Mouse (Mus musculus) liver, postnatal 0 days (tissue): ENCODE measurements around the gene Kdm5d. TPM values are rescaled to one million over a fixed set of nuclear protein-coding genes. Genes with fewer than 3 reads are reported as not detected.

Experiments
- ATAC-seq: fragments of 200-750 bp; cut with Nextera tagmentation; 2 replicates; pipeline ENCODE4 v1.8.0; 2017; ENCODE audit warnings: mild to moderate bottlenecking, moderate library complexity
- DNase-seq: peaks from one replicate; pipeline ENCODE4 v3.0.0-alpha.2; 2016
- H3K27ac ChIP-seq: fragments of 300-500 bp; sonication (generic); 2 replicates; pipeline ENCODE4 v1.5.1; 2014; ENCODE audit warnings: antibody characterized with exemption, moderate library complexity, mild to moderate bottlenecking, low read depth
- H3K27me3 ChIP-seq: fragments of 300-500 bp; sonication (generic); 2 replicates; pipeline ENCODE4 v1.6.1; 2014; ENCODE audit warnings: low read length, control low read depth, mixed read lengths; ENCODE audit not compliant: insufficient read depth
- H3K36me3 ChIP-seq: fragments of 300-500 bp; sonication (generic); replicated peaks from 2 replicates; pipeline ENCODE4 v1.6.1; 2014; ENCODE audit warnings: mild to moderate bottlenecking, control low read depth, low read length, moderate library complexity, mixed read lengths; ENCODE audit not compliant: insufficient read depth
- H3K4me1 ChIP-seq: fragments of 300-500 bp; sonication (generic); 2 replicates; pipeline ENCODE4 v1.6.1; 2014; ENCODE audit warnings: antibody characterized with exemption, mild to moderate bottlenecking, control low read depth; ENCODE audit not compliant: insufficient read depth
- H3K4me2 ChIP-seq: fragments of 300-500 bp; sonication (generic); 2 replicates; pipeline ENCODE4 v1.6.1; 2014; ENCODE audit warnings: low read depth, mild to moderate bottlenecking, low read length, moderate library complexity, mixed read lengths
- H3K4me3 ChIP-seq: fragments of 300-500 bp; sonication (generic); 2 replicates; pipeline ENCODE4 v1.5.1; 2014; ENCODE audit warnings: low read depth, low read length
- H3K9ac ChIP-seq: fragments of 300-500 bp; sonication (generic); replicated peaks from 2 replicates; pipeline ENCODE4 v1.6.1; 2014; ENCODE audit warnings: mild to moderate bottlenecking, moderate library complexity
- H3K9me3 ChIP-seq: fragments of 300-500 bp; sonication (generic); 2 replicates; pipeline ENCODE4 v1.6.1; 2016; ENCODE audit warnings: mild to moderate bottlenecking, control low read depth, low read length, mixed read lengths
- CTCF ChIP-seq: sonication (generic); IDR thresholded peaks from 2 replicates; pipeline ENCODE4 v1.5.1; 2016; ENCODE audit warnings: antibody characterized with exemption, low read depth
- EP300 ChIP-seq: IDR thresholded peaks from 2 replicates; pipeline ENCODE4 v1.6.1; 2016; ENCODE audit warnings: antibody characterized with exemption, low read depth, mild to moderate bottlenecking
- WGBS: fragments of 180-500 bp; shearing (Covaris S2); extraction: QIAGEN DNeasy Blood & Tissue Kit; methylation state at CpG from one replicate; pipeline ENCODE4 v1.1.7; 2014; ENCODE audit not compliant: insufficient replicate concordance; 5-methylcytosine and 5-hydroxymethylcytosine counted together
- microRNA-seq: library from miRNA; unstranded; fragments of <30 nt; microRNA quantifications from one replicate; pipeline ENCODE4, GENCODE M21; 2016
- polyA plus RNA-seq: library from polyadenylated mRNA; unstranded; fragments of >200 nt; fragmentation: Nextera tagmentation; extraction: Ambion mirVana; gene quantifications from 2 replicates; pipeline ENCODE4 v1.2.1, GENCODE M21; 2015

Kdm5d gene
- not detected in 2 replicates for polyA plus RNA-seq

DNA sequence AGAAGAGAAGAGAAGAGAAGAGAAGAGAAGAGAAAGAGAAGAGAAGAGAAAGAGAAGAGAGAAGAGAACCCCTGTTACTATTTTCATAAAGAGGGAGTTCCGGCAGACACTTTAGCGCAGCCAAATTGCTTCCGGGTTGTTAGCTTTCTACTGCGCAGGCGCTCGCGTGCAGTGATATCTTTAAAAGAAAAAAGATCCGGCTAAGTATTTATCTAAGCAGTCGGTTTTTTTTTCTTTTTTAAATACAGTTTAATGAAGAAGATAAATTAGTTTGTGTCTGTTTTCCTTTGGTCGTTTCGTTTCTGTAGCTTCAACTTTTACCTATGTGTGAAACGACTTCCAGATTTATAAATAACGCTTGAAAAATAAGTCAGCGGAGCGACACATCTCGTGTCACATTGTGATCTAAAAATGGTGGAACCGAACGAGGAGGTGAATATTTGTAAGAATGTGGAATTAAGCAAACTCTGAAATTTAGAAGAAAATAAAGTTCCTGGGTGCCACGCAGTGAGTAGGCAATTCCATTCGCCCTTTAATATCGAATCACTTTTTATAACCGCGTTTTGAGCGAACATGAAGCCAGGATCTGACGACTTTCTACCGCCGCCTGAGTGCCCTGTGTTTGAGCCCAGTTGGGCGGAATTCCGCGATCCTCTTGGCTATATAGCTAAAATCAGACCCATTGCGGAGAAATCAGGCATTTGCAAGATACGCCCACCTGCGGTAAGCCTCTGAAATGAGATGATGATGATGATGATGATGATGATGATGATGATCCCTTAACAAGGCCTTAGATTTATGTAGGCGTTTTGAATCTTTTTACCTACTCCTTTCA, at the start of gene Kdm5d:
TSS of gene Kdm5d (plus strand) at position 396 of the 835 bp plus-strand sequence.
- ATAC-seq, result peak; percentile 53; the same call in 1 of the 2 replicates
- DNase-seq, result peak; percentile 31
- Histone ChIP-seq H3K9ac (peak within 1 kb of the TSS; percentile 41), H3K27me3 (no peaks in the 10 kb centered on the region), H3K27ac (peak within 1 kb of the TSS; percentile 39; the same call in 1 of the 2 replicates), H3K4me2 (peak within 1 kb of the TSS; percentile 42), H3K4me3 (peak within 1 kb of the TSS; percentile 56), H3K36me3 (no peaks in the 10 kb centered on the region), H3K4me1 (no peaks in the 10 kb centered on the region), H3K9me3 (no peaks in the 10 kb centered on the region)
- 5% methylated on average over 33 of the region's 34 CpGs for WGBS
- TF ChIP-seq CTCF (no peak), EP300 (no peak)

DNA sequence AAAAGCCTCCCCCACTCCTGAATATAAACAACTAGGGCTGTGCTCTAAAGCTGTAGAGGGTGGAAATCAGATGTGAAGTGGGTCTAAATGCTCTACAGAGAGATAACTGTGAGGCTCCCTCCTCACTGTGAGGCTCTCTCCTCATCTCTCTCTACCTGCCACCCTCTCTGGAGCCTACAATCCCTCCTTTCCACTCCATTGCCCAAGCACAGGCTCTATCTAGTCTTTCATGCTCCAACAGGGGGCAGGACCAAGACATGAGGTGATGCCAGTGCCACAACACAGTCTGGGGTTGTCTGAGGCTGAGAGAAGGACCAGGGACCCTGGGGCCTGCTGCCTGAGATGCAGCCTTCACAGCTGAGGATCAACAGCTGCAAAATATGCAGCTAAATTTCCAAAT, 25.2 kb upstream of the Kdm5d start:
- Histone ChIP-seq H3K9ac (no peak overlapping the region), H3K4me2 (no peak overlapping the region), H3K36me3 (no peaks in the 10 kb centered on the region), H3K9me3 (no peaks in the 10 kb centered on the region), H3K27ac (no peak overlapping the region), H3K27me3 (no peaks in the 10 kb centered on the region), H3K4me3 (no peak overlapping the region), H3K4me1 (no peaks in the 10 kb centered on the region)
- ATAC-seq, result no peak
- DNase-seq, result no peak
- no peak for TF ChIP-seq EP300
- TF ChIP-seq CTCF, result no peak

DNA sequence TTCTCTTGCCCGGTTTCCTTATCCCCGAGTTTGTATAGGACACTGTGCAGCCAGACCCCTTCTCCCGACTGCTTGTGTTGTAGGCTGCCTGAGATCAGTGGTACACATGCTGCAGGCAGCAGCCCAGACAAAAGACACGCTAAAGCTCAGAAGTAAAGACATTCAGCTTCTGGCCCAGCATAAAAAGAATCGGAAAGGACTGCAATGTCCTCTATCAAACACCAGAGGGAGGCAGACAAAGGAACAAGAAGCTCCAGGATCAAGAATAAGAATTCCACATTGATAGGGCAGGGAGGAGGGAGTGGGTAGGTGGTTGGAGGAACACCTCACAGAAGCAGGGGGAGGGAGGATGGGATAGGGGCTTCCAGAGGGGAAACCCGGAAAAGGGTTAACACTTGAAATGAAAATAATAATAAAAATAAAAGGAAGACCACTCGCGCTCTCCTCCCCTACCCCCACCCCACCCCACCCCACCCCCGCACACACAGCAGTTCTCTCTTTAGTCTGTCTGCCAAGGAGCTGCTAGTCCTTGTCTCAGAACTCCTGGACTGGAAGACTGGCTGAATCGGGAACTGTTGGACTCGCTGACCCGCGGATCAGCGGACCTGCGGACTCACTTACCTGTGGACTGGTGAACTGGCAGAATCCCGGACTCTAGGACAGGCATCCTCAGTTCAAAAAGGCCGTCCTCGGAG, 24.6 kb upstream of the Kdm5d start:
- Histone ChIP-seq H3K4me3 (no peak overlapping the region), H3K4me2 (no peak overlapping the region), H3K36me3 (no peaks in the 10 kb centered on the region), H3K9ac (no peak overlapping the region), H3K9me3 (no peaks in the 10 kb centered on the region), H3K27me3 (no peaks in the 10 kb centered on the region), H3K27ac (no peak overlapping the region), H3K4me1 (no peaks in the 10 kb centered on the region)
- no peak for ATAC-seq
- DNase-seq, result no peak
- WGBS, result 35% methylated on average over 13 of the region's 18 CpGs
- TF ChIP-seq CTCF (no peak), EP300 (no peak)

Small RNA genes lying within 50 kb of the gene (microRNA-seq; reads per million reads assigned to microRNA genes)
- gene Gm47281, result not detected

Other genes starting within 250 kb of the Kdm5d start
- not detected in 2 replicates for gene Zfy1, start 100.4 kb upstream of the Kdm5d start, polyA plus RNA-seq
- gene Uba1y, start 79.1 kb upstream of the Kdm5d start, polyA plus RNA-seq, result not detected in 2 replicates
- gene Eif2s3y, start 112.8 kb downstream of the Kdm5d start, polyA plus RNA-seq, result not detected in 2 replicates